Mouse (Mus musculus): ENCODE results near the gene Tmem206. TPM values are rescaled to one million over a fixed set of nuclear protein-coding genes. Genes with fewer than 3 reads are reported as not detected.

Tmem206 gene
- polyA plus RNA-seq, 1 experiment from 2014 or later = 54.0 TPM

DNA sequence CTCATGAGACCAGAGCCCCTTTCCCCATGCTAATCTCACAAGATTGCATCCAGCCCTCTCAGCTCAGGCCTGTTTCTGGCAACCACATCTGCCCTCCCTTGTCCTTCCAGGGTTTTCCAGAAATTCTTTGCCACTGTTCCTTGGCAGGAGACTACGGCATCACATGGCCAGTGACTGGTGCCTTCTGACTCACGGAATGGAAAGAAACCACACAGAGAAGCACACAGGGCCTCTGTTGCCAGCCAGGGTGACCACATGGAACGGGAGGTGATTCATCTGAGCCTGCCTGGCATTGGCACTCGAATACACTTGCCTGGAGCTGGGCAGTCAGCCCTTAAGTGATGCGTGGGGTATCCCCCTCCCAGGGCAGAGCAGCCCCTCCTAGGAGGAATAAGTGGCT lies 33.4 kb upstream of the Tmem206 start:
- Histone ChIP-seq H3K36me3 (ENCODE audit: control insufficient read depth, insufficient read depth) (no peaks in the 10 kb centered on the region), H3K4me1 (replicated peaks; ENCODE audit: control insufficient read depth, insufficient read depth, low read length) (no peaks in the 10 kb centered on the region), H3K9ac (replicated peaks; ENCODE audit: low read depth, low read length) (no peak overlapping the region), H3K4me2 (ENCODE audit: low read length) (no peak overlapping the region), H3K27ac (ENCODE audit: low read length) (no peak overlapping the region), H3K27me3 (replicated peaks; ENCODE audit: control insufficient read depth, insufficient read depth, low read length) (no peaks in the 10 kb centered on the region), H3K4me3 (replicated peaks; ENCODE audit: low read length) (no peak overlapping the region), H3K9me3 (ENCODE audit: control insufficient read depth, low read length) (no peaks in the 10 kb centered on the region)
- 67% methylated on average over 5 of the region's 5 CpGs for whole genome bisulfite sequencing
- ATAC-seq = no peak

DNA sequence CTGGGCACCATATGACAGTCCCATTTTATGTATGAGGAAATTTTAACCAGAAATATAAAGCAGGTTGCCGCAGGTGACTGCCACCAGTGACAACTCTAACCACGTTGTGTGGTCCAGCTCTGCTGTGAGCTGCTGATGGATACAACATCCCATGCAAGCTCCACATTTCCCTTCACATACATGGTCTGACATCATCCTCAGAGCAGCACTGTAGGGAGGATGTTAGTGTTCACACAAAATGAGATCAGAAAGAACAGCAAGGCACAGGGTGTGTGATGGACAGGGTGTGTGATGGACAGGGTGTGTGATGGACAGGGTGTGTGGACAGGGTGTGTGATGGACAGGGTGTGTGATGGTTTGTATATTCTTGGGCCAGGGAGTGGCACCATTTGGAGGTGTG lies 32.7 kb upstream of the Tmem206 start:
- Histone ChIP-seq H3K27me3 (replicated peaks; ENCODE audit: control insufficient read depth, insufficient read depth, low read length) (no peaks in the 10 kb centered on the region), H3K4me2 (ENCODE audit: low read length) (no peak overlapping the region), H3K9me3 (ENCODE audit: control insufficient read depth, low read length) (no peaks in the 10 kb centered on the region), H3K36me3 (ENCODE audit: control insufficient read depth, insufficient read depth) (no peaks in the 10 kb centered on the region), H3K9ac (replicated peaks; ENCODE audit: low read depth, low read length) (no peak overlapping the region), H3K27ac (ENCODE audit: low read length) (no peak overlapping the region), H3K4me1 (replicated peaks; ENCODE audit: control insufficient read depth, insufficient read depth, low read length) (no peaks in the 10 kb centered on the region), H3K4me3 (replicated peaks; ENCODE audit: low read length) (no peak overlapping the region)
- WGBS = 91% methylated on average over 2 of the region's 2 CpGs
- ATAC-seq = no peak

DNA sequence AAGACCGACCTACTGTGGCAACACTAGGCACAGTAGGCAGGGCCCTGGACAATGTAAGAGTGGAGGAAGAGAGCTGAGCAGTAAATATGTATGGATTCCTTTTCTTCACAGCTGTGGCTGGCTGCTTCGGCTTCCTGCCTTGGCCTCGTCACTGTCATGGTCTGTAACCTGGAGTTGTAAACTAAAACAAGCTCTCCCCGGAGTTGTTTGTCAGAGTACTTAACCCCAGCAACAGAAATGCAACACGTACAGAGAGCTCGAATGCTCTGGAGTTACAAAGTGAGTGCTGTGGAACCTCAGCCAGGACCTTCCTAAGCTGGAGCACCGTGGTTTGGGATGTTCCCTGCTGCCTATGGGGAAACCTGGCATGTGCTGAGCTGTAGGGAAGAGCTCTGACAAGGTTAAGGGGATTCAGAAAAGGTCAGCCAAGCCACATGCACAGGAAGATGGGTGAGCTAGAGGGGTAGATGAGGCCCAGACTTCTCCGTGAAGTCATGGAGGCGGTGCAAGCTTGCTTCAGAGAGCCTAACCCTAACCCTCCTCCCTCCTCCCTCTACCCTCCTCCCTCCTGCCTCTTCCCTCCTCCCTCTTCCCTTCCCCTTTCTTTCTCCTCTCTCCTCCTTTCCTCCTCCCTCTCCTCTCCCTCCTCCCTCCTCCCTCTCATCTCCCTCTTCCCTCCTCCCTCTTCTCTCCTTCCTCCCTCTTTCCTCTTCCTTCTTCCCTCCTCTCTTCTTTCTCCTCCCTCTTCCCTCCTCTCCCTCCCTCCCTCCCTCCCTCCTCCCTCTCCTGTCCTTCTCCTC lies 31.5 kb upstream of the Tmem206 start:
- H3K9ac ChIP-seq (replicated peaks; ENCODE audit: low read depth, low read length) = no peak overlapping the region

DNA sequence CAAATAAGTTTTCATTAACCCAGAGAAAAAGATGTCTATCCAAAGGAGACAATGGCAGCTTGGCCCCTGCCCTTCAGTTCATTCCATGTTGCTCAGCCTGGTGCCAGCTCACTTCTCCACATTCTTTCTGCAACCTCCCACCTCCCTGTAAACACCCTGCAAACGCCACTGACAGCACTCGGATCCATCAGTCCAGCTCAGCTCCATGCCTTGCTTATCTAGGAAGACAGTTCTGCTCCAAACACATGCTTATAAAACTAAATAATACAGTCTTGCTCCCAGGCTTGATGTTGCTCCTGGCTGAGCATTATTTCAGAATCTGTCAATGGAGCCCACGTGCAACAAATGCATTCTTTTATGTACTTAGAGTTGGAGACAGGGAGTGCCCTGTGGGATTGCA lies 29.9 kb upstream of the Tmem206 start:
- no peaks in the 10 kb centered on the region for H3K36me3 ChIP-seq (ENCODE audit: control insufficient read depth, insufficient read depth)
- no peaks in the 10 kb centered on the region for H3K27me3 ChIP-seq (replicated peaks; ENCODE audit: control insufficient read depth, insufficient read depth, low read length)
- H3K4me3 ChIP-seq (replicated peaks; ENCODE audit: low read length) = no peak overlapping the region
- H3K9me3 ChIP-seq (ENCODE audit: control insufficient read depth, low read length) = no peaks in the 10 kb centered on the region
- no peaks in the 10 kb centered on the region for H3K4me1 ChIP-seq (replicated peaks; ENCODE audit: control insufficient read depth, insufficient read depth, low read length)
- H3K27ac ChIP-seq (ENCODE audit: low read length) = no peak overlapping the region
- no peak overlapping the region for H3K9ac ChIP-seq (replicated peaks; ENCODE audit: low read depth, low read length)
- H3K4me2 ChIP-seq (ENCODE audit: low read length) = no peak overlapping the region
- 35% methylated on average over 3 of the region's 3 CpGs for WGBS
- no peak for ATAC-seq

More for the DNA sequence above, 31.5 kb upstream of the Tmem206 start:
- 73% methylated on average over 9 of the region's 9 CpGs for WGBS
- Histone ChIP-seq H3K27ac (ENCODE audit: low read length) (no peak overlapping the region), H3K4me2 (ENCODE audit: low read length) (no peak overlapping the region), H3K27me3 (replicated peaks; ENCODE audit: control insufficient read depth, insufficient read depth, low read length) (no peaks in the 10 kb centered on the region), H3K4me1 (replicated peaks; ENCODE audit: control insufficient read depth, insufficient read depth, low read length) (no peaks in the 10 kb centered on the region), H3K9me3 (ENCODE audit: control insufficient read depth, low read length) (no peaks in the 10 kb centered on the region), H3K4me3 (replicated peaks; ENCODE audit: low read length) (no peak overlapping the region), H3K36me3 (ENCODE audit: control insufficient read depth, insufficient read depth) (no peaks in the 10 kb centered on the region)
- ATAC-seq = no peak

DNA sequence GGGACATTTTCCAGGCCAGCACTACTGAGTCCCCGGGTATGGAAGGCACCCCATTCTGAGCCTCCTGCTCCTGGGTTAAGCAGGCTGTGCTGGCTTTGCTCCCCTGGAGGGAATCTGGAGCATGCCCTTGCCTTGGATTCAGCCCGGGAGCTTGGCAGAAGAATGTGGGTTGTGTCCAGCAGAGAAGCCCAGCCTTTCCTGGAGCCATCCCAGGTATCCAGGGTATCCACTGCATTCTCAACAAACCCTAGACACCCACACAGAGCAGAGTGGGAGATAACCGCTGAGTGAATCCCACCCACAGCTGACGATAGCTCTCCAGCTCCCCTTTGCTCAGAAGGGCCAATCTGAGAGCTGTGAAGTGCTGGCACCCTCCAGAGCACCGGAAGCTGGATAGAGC lies 29.3 kb upstream of the Tmem206 start:
- Histone ChIP-seq H3K27ac (ENCODE audit: low read length) (no peak overlapping the region), H3K4me1 (replicated peaks; ENCODE audit: control insufficient read depth, insufficient read depth, low read length) (no peaks in the 10 kb centered on the region), H3K36me3 (ENCODE audit: control insufficient read depth, insufficient read depth) (no peaks in the 10 kb centered on the region), H3K4me2 (ENCODE audit: low read length) (no peak overlapping the region), H3K27me3 (replicated peaks; ENCODE audit: control insufficient read depth, insufficient read depth, low read length) (no peaks in the 10 kb centered on the region), H3K9ac (replicated peaks; ENCODE audit: low read depth, low read length) (no peak overlapping the region), H3K4me3 (replicated peaks; ENCODE audit: low read length) (no peak overlapping the region), H3K9me3 (ENCODE audit: control insufficient read depth, low read length) (no peaks in the 10 kb centered on the region)
- no peak for ATAC-seq
- 71% methylated on average over 5 of the region's 5 CpGs for WGBS

DNA sequence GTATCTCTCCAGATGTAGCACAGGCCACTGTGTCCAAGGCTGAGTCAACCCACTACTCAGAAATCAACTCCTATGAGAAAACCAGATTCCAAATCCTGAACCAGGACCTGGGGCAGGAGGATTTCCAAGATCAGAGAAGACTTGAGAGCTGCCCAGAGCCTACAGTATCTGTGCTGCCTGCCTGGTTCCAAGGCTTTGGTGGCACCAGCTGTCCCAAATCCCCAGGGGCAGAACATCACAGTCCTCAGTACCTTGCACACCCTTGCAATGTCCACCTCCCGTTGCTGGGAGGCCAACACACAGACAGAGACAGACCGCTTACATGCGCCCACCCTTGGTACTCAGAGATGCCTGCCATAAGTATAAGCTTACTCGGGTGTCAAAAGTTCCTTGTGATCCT lies 27.4 kb upstream of the Tmem206 start:
- H3K9me3 ChIP-seq (ENCODE audit: control insufficient read depth, low read length) = no peaks in the 10 kb centered on the region
- H3K4me2 ChIP-seq (ENCODE audit: low read length) = no peak overlapping the region
- ATAC-seq = no peak
- WGBS = 94% methylated on average over 4 of the region's 4 CpGs
- no peak overlapping the region for H3K27ac ChIP-seq (ENCODE audit: low read length)
- H3K4me3 ChIP-seq (replicated peaks; ENCODE audit: low read length) = no peak overlapping the region
- no peaks in the 10 kb centered on the region for H3K36me3 ChIP-seq (ENCODE audit: control insufficient read depth, insufficient read depth)
- H3K9ac ChIP-seq (replicated peaks; ENCODE audit: low read depth, low read length) = no peak overlapping the region
- H3K4me1 ChIP-seq (replicated peaks; ENCODE audit: control insufficient read depth, insufficient read depth, low read length) = no peaks in the 10 kb centered on the region
- no peaks in the 10 kb centered on the region for H3K27me3 ChIP-seq (replicated peaks; ENCODE audit: control insufficient read depth, insufficient read depth, low read length)

DNA sequence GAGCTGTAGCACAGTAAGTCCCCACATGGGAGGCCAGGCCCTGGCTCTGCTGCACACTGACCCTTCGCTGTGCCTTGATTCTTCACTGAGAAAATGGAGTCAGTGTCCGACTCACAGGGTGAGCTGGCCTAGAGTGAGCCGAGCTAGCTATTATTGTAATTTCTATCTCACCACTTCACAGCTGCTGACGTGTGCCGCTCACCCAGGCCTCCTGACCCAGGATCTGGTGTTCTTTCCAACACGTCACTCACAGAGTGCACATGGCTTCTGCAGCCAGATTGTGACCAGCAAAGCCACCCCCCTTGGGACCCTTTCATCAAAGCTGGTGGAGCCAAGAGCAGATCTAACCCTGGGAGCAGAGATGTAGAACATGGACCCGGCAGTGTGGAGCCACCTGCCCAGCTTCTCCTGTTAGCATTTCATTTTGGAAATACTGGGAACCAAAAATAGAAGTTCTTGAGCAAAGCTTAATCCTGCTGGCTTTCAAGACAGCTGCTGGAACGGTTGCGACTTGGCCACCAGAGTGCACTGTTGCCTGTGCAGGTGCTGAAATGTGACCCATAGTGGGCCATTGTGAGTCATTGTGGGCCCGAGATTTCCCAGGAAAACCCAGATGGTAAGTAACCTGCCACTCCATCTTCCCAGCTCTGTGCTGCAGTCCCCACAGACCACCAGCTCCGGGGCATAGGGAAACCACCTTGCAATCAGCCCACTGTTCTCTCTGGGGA lies 26.3 kb upstream of the Tmem206 start:
- no peak for ATAC-seq
- 58% methylated on average over 11 of the region's 11 CpGs for WGBS
- Histone ChIP-seq H3K27me3 (replicated peaks; ENCODE audit: control insufficient read depth, insufficient read depth, low read length) (no peaks in the 10 kb centered on the region), H3K9ac (replicated peaks; ENCODE audit: low read depth, low read length) (no peak overlapping the region), H3K27ac (ENCODE audit: low read length) (no peak overlapping the region), H3K4me1 (replicated peaks; ENCODE audit: control insufficient read depth, insufficient read depth, low read length) (no peaks in the 10 kb centered on the region), H3K4me2 (ENCODE audit: low read length) (no peak overlapping the region), H3K9me3 (ENCODE audit: control insufficient read depth, low read length) (no peaks in the 10 kb centered on the region), H3K36me3 (ENCODE audit: control insufficient read depth, insufficient read depth) (no peaks in the 10 kb centered on the region), H3K4me3 (replicated peaks; ENCODE audit: low read length) (no peak overlapping the region)

DNA sequence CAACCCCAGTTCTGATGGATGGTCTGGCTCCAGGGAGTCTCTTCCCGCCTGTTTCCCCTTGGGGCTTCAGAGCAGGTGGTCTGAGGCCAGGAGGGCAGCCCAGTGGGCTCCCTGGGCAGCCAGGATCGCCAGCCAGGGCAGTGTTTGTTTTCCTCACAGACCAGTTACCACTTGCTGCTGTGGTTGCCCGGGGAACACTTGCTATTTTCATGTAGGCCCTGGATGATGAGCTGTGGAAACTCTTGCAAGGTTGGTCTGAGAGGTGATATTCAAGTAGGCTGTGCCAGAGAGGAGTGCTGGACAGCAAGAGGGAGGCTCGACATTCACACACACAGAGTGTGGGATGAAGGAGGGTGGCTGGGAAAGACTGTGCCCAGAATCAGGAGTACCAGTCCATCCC lies 23.8 kb upstream of the Tmem206 start:
- Histone ChIP-seq H3K4me3 (replicated peaks; ENCODE audit: low read length) (no peak overlapping the region), H3K9ac (replicated peaks; ENCODE audit: low read depth, low read length) (no peak overlapping the region), H3K27me3 (replicated peaks; ENCODE audit: control insufficient read depth, insufficient read depth, low read length) (no peaks in the 10 kb centered on the region), H3K4me1 (replicated peaks; ENCODE audit: control insufficient read depth, insufficient read depth, low read length) (no peaks in the 10 kb centered on the region), H3K27ac (ENCODE audit: low read length) (no peak overlapping the region), H3K36me3 (ENCODE audit: control insufficient read depth, insufficient read depth) (no peaks in the 10 kb centered on the region), H3K4me2 (ENCODE audit: low read length) (no peak overlapping the region), H3K9me3 (ENCODE audit: control insufficient read depth, low read length) (no peaks in the 10 kb centered on the region)
- no peak for ATAC-seq
- WGBS = 33% methylated on average over 4 of the region's 4 CpGs

DNA sequence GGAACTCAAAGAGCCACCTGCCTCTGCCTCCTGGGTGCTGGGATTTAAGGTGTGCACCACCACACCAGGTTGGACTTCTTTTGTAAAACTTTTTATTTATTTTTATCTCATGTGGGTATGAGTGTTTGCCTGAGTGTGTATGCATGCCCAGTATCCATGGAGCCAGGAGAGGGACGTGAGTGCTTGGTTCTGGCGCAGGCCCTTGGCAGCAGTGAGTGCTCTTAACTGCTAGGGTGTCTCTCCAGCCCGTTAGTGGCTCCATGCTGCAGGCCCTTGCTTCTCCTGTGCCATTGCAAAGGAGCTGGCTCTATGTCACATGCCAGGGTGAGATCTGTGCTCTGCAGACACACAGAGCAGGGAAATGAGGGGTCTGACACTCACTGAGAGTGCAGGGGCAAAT lies 22.0 kb upstream of the Tmem206 start:
- Histone ChIP-seq H3K4me3 (replicated peaks; ENCODE audit: low read length) (no peak overlapping the region), H3K9me3 (ENCODE audit: control insufficient read depth, low read length) (no peaks in the 10 kb centered on the region), H3K36me3 (ENCODE audit: control insufficient read depth, insufficient read depth) (peaks cover 7% of the 10 kb centered on the region), H3K4me1 (replicated peaks; ENCODE audit: control insufficient read depth, insufficient read depth, low read length) (no peaks in the 10 kb centered on the region), H3K27ac (ENCODE audit: low read length) (no peak overlapping the region), H3K27me3 (replicated peaks; ENCODE audit: control insufficient read depth, insufficient read depth, low read length) (no peaks in the 10 kb centered on the region), H3K4me2 (ENCODE audit: low read length) (no peak overlapping the region), H3K9ac (replicated peaks; ENCODE audit: low read depth, low read length) (no peak overlapping the region)
- no peak for ATAC-seq
- WGBS = 50% methylated on average over 3 of the region's 3 CpGs

Measured in forebrain, embryonic 16.5 days (tissue).